19 mouse cellular contexts compared by ENCODE assay signal in the genomic region with DNA sequence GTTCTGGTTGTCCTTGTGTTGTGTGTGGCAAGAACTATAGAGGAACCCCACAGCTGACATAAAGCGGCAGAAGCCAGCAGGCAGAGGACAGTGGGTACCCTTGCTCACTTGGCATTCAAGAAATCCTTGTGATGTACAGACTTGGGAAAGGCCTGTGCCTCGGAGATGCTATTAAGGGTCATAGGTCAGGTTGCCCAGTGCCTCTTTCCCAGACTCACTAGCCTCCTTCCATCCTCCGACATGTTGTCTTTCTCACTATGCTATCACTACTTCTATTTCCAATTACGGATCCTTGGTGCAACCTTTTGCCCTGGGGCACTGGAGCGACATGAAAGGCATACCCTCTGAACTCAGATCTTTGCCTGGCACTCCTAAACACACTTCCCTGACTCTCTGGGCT.
A peak's percentile ranks its signal among the peaks of the same experiment; 100 is the strongest.
DNase-seq lines count a peak whose midpoint lies in the region; ATAC-seq and TF ChIP-seq lines count a peak whose summit lies in the region.
"Had no signal": no experiment of that assay in that cellular context is flagged by ENCODE, and none has a peak within 500 bp of the region (broad histone marks: within the 10 kb centered on the region; RNA-seq: fewer than 3 reads in every experiment).

No protein-coding gene starts in this region.

- no peaks in the 10 kb centered on the region for H3K27me3 ChIP-seq in heart, embryonic 11.5 days (ENCODE audit: control insufficient read depth, insufficient read depth, low read length)
- H3K27me3 ChIP-seq in heart, embryonic 15.5 days = no peaks in the 10 kb centered on the region
- no peaks in the 10 kb centered on the region for H3K27me3 ChIP-seq in heart, adult 2 months (ENCODE audit: control insufficient read depth, insufficient read depth, low read length)
- H3K27me3 ChIP-seq in kidney, postnatal 0 days (ENCODE audit: insufficient read depth, low read length) = no peaks in the 10 kb centered on the region
- no peaks in the 10 kb centered on the region for H3K27me3 ChIP-seq in stomach, embryonic 16.5 days (ENCODE audit: control insufficient read depth, insufficient read depth, low read length)
- H3K27me3 ChIP-seq: CH12.LX; embryonic facial prominence, embryonic 12.5 days; forebrain, embryonic 15.5 days; intestine, embryonic 15.5 days; Patski had no signal

- TF ChIP-seq POLR2A in heart, adult 2 months (IDR thresholded peaks at IDR 0.05; ENCODE audit: insufficient read depth, low read depth, low read length) = no peak

- TF ChIP-seq CTCF in heart, adult 2 months (IDR thresholded peaks at IDR 0.05) = no peak
- no peak for TF ChIP-seq CTCF in kidney, postnatal 0 days (IDR thresholded peaks at IDR 0.05; ENCODE audit: low read depth)

- H3K4me1 ChIP-seq in heart, embryonic 11.5 days (ENCODE audit: control insufficient read depth, insufficient read depth, low read length) = peaks cover 16% of the 10 kb centered on the region
- peaks cover 17% of the 10 kb centered on the region for H3K4me1 ChIP-seq in heart, embryonic 15.5 days (replicated peaks)
- H3K4me1 ChIP-seq in heart, adult 2 months (ENCODE audit: control insufficient read depth, insufficient read depth, low read length) = peaks cover 2% of the 10 kb centered on the region
- 0 out of 2 replicates have a peak, but pooled peaks cover 15% of the 10 kb centered on the region for H3K4me1 ChIP-seq in kidney, postnatal 0 days (replicated peaks; ENCODE audit: insufficient read depth, low read length)
- peaks cover 11% of the 10 kb centered on the region for H3K4me1 ChIP-seq in stomach, embryonic 16.5 days (ENCODE audit: control insufficient read depth, insufficient read depth, low read length)

- TF ChIP-seq EP300 in heart, adult 2 months (IDR thresholded peaks at IDR 0.05; ENCODE audit: insufficient read depth, low read depth, low read length) = no peak

- peak overlapping the region; percentile 64; the same call in 1 of the 2 replicates for H3K27ac ChIP-seq in heart, embryonic 11.5 days (ENCODE audit: low read depth, low read length)
- H3K27ac ChIP-seq in heart, embryonic 15.5 days = peak overlapping the region; percentile 56; the same call in 1 of the 2 replicates
- no peak overlapping the region for H3K27ac ChIP-seq in heart, adult 2 months
- H3K27ac ChIP-seq in kidney, postnatal 0 days = peak overlapping the region; percentile 66; the same call in 1 of the 2 replicates
- H3K27ac ChIP-seq in stomach, embryonic 16.5 days (ENCODE audit: low read length) = no peak overlapping the region
- H3K27ac ChIP-seq: embryonic facial prominence, embryonic 12.5 days; hindbrain, embryonic 14.5 days; intestine, embryonic 15.5 days had no signal

- intact Hi-C loops in heart, adult 2 months (cut with DNase I) = no loop called here

- H3K4me3 ChIP-seq in heart, embryonic 11.5 days (ENCODE audit: low read depth, low read length) = no peak overlapping the region
- no peak overlapping the region for H3K4me3 ChIP-seq in heart, embryonic 15.5 days
- H3K4me3 ChIP-seq in heart, adult 2 months = no peak overlapping the region
- H3K4me3 ChIP-seq in kidney, postnatal 0 days (replicated peaks; ENCODE audit: low read depth, low read length) = no peak overlapping the region
- H3K4me3 ChIP-seq in stomach, embryonic 16.5 days (replicated peaks; ENCODE audit: low read length) = no peak overlapping the region
- H3K4me3 ChIP-seq: embryonic facial prominence, embryonic 12.5 days; forebrain, embryonic 15.5 days; hindbrain, embryonic 10.5 days; intestine, embryonic 15.5 days had no signal

- no peak overlapping the region for H3K4me2 ChIP-seq in heart, embryonic 11.5 days
- H3K4me2 ChIP-seq in heart, embryonic 15.5 days = peak overlapping the region; percentile 60; the same call in 1 of the 2 replicates
- H3K4me2 ChIP-seq in kidney, postnatal 0 days (ENCODE audit: low read length) = peak overlapping the region; percentile 44; the same call in 1 of the 2 replicates
- H3K4me2 ChIP-seq in stomach, embryonic 16.5 days (ENCODE audit: low read depth, low read length) = peak overlapping the region; percentile 43
- H3K4me2 ChIP-seq: forebrain, embryonic 15.5 days had no signal

- 45% methylated on average over 5 of the region's 5 CpGs for WGBS in heart, embryonic 11.5 days (ENCODE audit: insufficient replicate concordance)
- 67% methylated on average over 5 of the region's 5 CpGs for WGBS in heart, embryonic 15.5 days
- 87% methylated on average over 5 of the region's 5 CpGs for WGBS in heart, adult 2 months
- whole genome bisulfite sequencing in kidney, postnatal 0 days = 51% methylated on average over 5 of the region's 5 CpGs
- WGBS in stomach, embryonic 16.5 days = 63% methylated on average over 5 of the region's 5 CpGs

- H3K9ac ChIP-seq in heart, embryonic 11.5 days (ENCODE audit: low read depth, low read length) = no peak overlapping the region
- H3K9ac ChIP-seq in heart, embryonic 15.5 days = no peak overlapping the region
- H3K9ac ChIP-seq in heart, adult 2 months (ENCODE audit: low read depth, low read length) = no peak overlapping the region
- no peak overlapping the region for H3K9ac ChIP-seq in kidney, postnatal 0 days (ENCODE audit: low read depth, low read length)
- no peak overlapping the region for H3K9ac ChIP-seq in stomach, embryonic 16.5 days (ENCODE audit: low read length)
- H3K9ac ChIP-seq: embryonic facial prominence, embryonic 12.5 days; forebrain, embryonic 15.5 days; hindbrain, embryonic 14.5 days; intestine, embryonic 15.5 days had no signal

- no peak for ATAC-seq in heart, embryonic 11.5 days (replicated peaks; ENCODE audit: insufficient number of reproducible peaks, low FRiP score, low TSS enrichment)
- no peak for ATAC-seq in heart, embryonic 15.5 days (replicated peaks; ENCODE audit: insufficient number of reproducible peaks, insufficient read depth, low FRiP score, low read depth)
- ATAC-seq in kidney, postnatal 0 days (replicated peaks; ENCODE audit: low FRiP score, low read depth) = no peak
- no peak for ATAC-seq in stomach, embryonic 16.5 days (ENCODE audit: insufficient read depth, low FRiP score)
- ATAC-seq: activated CD4-positive, CD25-positive, alpha-beta regulatory T cell, adult 4 months; Patski had no signal

- no peaks in the 10 kb centered on the region for H3K9me3 ChIP-seq in heart, embryonic 11.5 days (replicated peaks; ENCODE audit: control insufficient read depth, low read length)
- no peaks in the 10 kb centered on the region for H3K9me3 ChIP-seq in heart, embryonic 15.5 days (replicated peaks)
- H3K9me3 ChIP-seq in kidney, postnatal 0 days (replicated peaks; ENCODE audit: low read length) = no peaks in the 10 kb centered on the region
- H3K9me3 ChIP-seq in stomach, embryonic 16.5 days (replicated peaks; ENCODE audit: control insufficient read depth, low read length) = no peaks in the 10 kb centered on the region
- H3K9me3 ChIP-seq: embryonic facial prominence, embryonic 12.5 days; forebrain, embryonic 15.5 days; hindbrain, embryonic 10.5 days; intestine, embryonic 15.5 days had no signal

- no peaks in the 10 kb centered on the region for H3K36me3 ChIP-seq in heart, embryonic 11.5 days (ENCODE audit: control insufficient read depth, insufficient read depth, low read length)
- H3K36me3 ChIP-seq in heart, embryonic 15.5 days = no peaks in the 10 kb centered on the region
- no peaks in the 10 kb centered on the region for H3K36me3 ChIP-seq in heart, adult 2 months (ENCODE audit: control insufficient read depth, insufficient read depth, low read length)
- no peaks in the 10 kb centered on the region for H3K36me3 ChIP-seq in kidney, postnatal 0 days (ENCODE audit: insufficient read depth, low read length)
- no peaks in the 10 kb centered on the region for H3K36me3 ChIP-seq in stomach, embryonic 16.5 days (ENCODE audit: control insufficient read depth, insufficient read depth, low read length)
- H3K36me3 ChIP-seq: embryonic facial prominence, embryonic 12.5 days; forebrain, embryonic 15.5 days; hindbrain, embryonic 10.5 days; intestine, embryonic 15.5 days had no signal

- no peaks in the 10 kb centered on the region for H3K79me2 ChIP-seq in heart, adult 2 months (replicated peaks; ENCODE audit: control insufficient read depth, insufficient read depth, low read length)

- DNase-seq in heart, adult 9 months (ENCODE audit: low spot score in 2 of 2) = no peak
- DNase-seq in heart, adult 2 months = no peak
- no peak for DNase-seq in kidney, postnatal 0 days (ENCODE audit: low spot score)
- DNase-seq in kidney, postnatal 25 days = no peak
- DNase-seq: adrenal gland, postnatal 14 days; cerebellum, adult 11-12 months; cerebellum, adult 9-10 months; kidney, adult 2 months had no signal

Comparison
In these comparisons a context has a peak if more than half of its experiments do, and no peak if none do; other contexts are left out.
1. H3K27ac ChIP-seq: peak in heart, embryonic 11.5 days (single experiment), heart, embryonic 15.5 days (single experiment) and kidney, postnatal 0 days (single experiment); none in heart, adult 2 months (single experiment) and stomach, embryonic 16.5 days (single experiment).